Mouse (Mus musculus): ENCODE measurements around the gene Gm11627.
A peak's percentile ranks its signal among the peaks of the same experiment; 100 is the strongest.
"Not testable (repeated sequence)": the region's sequence is repeated elsewhere in the genome, so short reads cannot be mapped to it uniquely, and the experiment has no call there.

The Gm11627 gene

GRCm38 (mm10) chr11:102602816-102603495 is 23.7 kb upstream of the Gm11627 start:
- no peak for DNase-seq

- DNase-seq = no peak
Measured at GRCm38 (mm10) chr11:102599912-102600311, 20.7 kb upstream of the Gm11627 start.

- no peak for DNase-seq
Measured at GRCm38 (mm10) chr11:102595341-102595820, 16.1 kb upstream of the Gm11627 start.

- no peak for DNase-seq
Measured at GRCm38 (mm10) chr11:102587554-102587953, 8.3 kb upstream of the Gm11627 start.

GRCm38 (mm10) chr11:102586445-102587130 is 7.3 kb upstream of the Gm11627 start:
- DNase-seq = no peak

GRCm38 (mm10) chr11:102582736-102583135 is 3.5 kb upstream of the Gm11627 start:
- no peak for DNase-seq

- no peak for DNase-seq
Measured at GRCm38 (mm10) chr11:102582016-102582610, 2.9 kb upstream of the Gm11627 start.

GRCm38 (mm10) chr11:102581281-102582015 is 2.2 kb upstream of the Gm11627 start:
- no peak for DNase-seq

GRCm38 (mm10) chr11:102580034-102580330 is 721 bp upstream of the Gm11627 start:
- DNase-seq = no peak

- DNase-seq = peak; percentile 38 to 76
Measured at GRCm38 (mm10) chr11:102578341-102579118, 731 bp downstream of the Gm11627 start.

- no peak for DNase-seq
Measured at GRCm38 (mm10) chr11:102576050-102576754, 3.1 kb downstream of the Gm11627 start.

- DNase-seq = no peak
Measured at GRCm38 (mm10) chr11:102575034-102575433, 4.2 kb downstream of the Gm11627 start.

GRCm38 (mm10) chr11:102572866-102573663 is 6.2 kb downstream of the Gm11627 start:
- DNase-seq = peak; percentile 51 to 79

GRCm38 (mm10) chr11:102568756-102569377 is 10.4 kb downstream of the Gm11627 start:
- no peak for DNase-seq

GRCm38 (mm10) chr11:102568191-102568590 is 11.1 kb downstream of the Gm11627 start:
- DNase-seq = no peak

GRCm38 (mm10) chr11:102567723-102568122 is 11.5 kb downstream of the Gm11627 start:
- no peak for DNase-seq

- DNase-seq = no peak
Measured at GRCm38 (mm10) chr11:102567157-102567556, 12.1 kb downstream of the Gm11627 start.

- DNase-seq = no peak
Measured at GRCm38 (mm10) chr11:102566290-102566689, 13.0 kb downstream of the Gm11627 start.

GRCm38 (mm10) chr11:102565741-102566140 is 13.5 kb downstream of the Gm11627 start:
- DNase-seq = no peak

GRCm38 (mm10) chr11:102564952-102565671 is 14.1 kb downstream of the Gm11627 start:
- DNase-seq = not testable (repeated sequence)
